Mouse (Mus musculus): ENCODE results near the gene Olfr430. TPM values are rescaled to one million over a fixed set of nuclear protein-coding genes. Genes with fewer than 3 reads are reported as not detected.
"Not testable (repeated sequence)": the region's sequence is repeated elsewhere in the genome, so short reads cannot be mapped to it uniquely, and the experiment has no call there.

Gene Olfr430
- not detected in 2 replicates for polyA plus RNA-seq (2015; fragmentation: Nextera tagmentation; extraction: Ambion mirVana)

DNA sequence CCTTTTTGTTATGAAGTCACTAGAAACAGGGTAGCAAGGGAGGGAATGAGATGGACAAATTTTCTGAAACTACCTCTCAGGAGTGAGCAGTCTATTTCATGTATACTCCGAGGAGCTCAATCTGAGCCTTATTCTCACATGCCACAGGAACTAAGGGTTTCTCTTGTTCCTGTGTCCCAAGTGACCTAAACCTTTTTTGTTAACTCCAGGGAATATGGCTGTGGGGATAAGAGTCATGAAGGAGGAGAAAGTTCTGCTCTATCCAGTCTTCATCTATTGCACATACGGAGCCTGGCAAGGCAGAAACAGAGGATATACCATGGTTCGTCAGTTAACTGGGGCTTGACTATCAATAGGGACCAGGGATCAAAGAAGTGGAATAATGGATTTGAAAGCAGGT lies at the start of gene Olfr430:
Olfr430 (plus strand) TSS at position 301 of the 400 bp plus-strand sequence.
- Histone ChIP-seq H3K36me3 (no peaks in the 10 kb centered on the region), H3K4me2 (no peak within 1 kb of the TSS), H3K4me1 (no peaks in the 10 kb centered on the region), H3K4me3 (no peak within 1 kb of the TSS), H3K27me3 (no peaks in the 10 kb centered on the region), H3K9ac (no peak within 1 kb of the TSS), H3K27ac (no peak within 1 kb of the TSS), H3K9me3 (no peaks in the 10 kb centered on the region)
- WGBS = 92% methylated on average over 3 of the region's 3 CpGs
- ATAC-seq (ENCODE audit: borderline replicate concordance, extremely low read depth, low FRiP score, low TSS enrichment) = no peak

DNA sequence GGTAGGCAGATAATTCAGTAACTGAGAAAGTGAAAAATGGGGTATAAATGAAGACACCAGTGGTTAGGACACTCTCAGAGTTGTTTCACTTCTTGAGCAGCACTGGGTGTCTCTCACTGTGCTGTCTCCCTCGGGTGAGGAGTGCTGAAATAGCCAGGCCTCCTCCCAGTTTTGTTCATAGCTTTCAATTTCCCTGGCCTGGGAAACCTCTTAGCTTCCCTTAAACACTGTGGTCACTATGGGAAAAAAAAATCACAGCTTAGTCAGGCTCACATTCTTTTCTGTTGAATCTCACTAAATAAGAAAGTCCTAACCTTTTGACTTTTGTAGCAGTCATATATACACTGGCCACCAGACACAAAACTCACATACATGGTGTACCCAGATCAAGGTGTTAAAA lies 34.7 kb upstream of the Olfr430 start, which contains the start of gene Ifi205:
Ifi205 (minus strand) TSS at position 113 of the 400 bp plus-strand sequence.
- Histone ChIP-seq H3K36me3 (no peaks in the 10 kb centered on the region), H3K4me2 (no peak within 1 kb of the TSS)
- 41% methylated on average over 1 of the region's 1 CpGs for WGBS

DNA sequence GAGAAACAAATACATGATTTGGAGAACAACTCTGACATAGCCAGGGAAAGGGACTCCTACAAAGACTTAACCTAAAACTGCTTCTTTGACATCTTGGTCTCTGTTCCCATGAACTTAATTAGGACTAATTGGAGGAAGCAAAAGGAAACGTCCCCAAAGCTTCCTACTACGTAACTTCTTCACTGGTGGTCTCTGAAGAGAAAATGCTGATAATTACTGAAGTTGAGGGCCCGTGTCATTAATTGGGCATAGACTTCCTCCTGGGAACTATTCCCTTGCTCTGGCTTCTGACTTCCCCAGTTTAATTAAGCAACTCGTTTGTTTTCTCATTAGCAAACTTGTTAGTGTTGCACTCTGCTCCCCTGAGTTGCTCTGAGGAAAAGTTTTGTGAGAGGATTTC lies 30.6 kb upstream of the Olfr430 start:
- 67% methylated on average over 4 of the region's 4 CpGs for WGBS
- no peak overlapping the region for H3K27ac ChIP-seq
- H3K9ac ChIP-seq = no peak overlapping the region
- 0 out of 2 replicates have a peak, but pooled peaks cover 2% of the 10 kb centered on the region for H3K4me1 ChIP-seq
- no peaks in the 10 kb centered on the region for H3K36me3 ChIP-seq
- H3K27me3 ChIP-seq = no peaks in the 10 kb centered on the region
- no peak overlapping the region for H3K4me2 ChIP-seq
- H3K9me3 ChIP-seq = no peaks in the 10 kb centered on the region
- ATAC-seq (ENCODE audit: borderline replicate concordance, extremely low read depth, low FRiP score, low TSS enrichment) = no peak
- H3K4me3 ChIP-seq = no peak overlapping the region

More for the DNA sequence above, 34.7 kb upstream of the Olfr430 start, which contains the start of gene Ifi205:
- H3K9me3 ChIP-seq = no peaks in the 10 kb centered on the region
- no peak within 1 kb of the TSS for H3K4me3 ChIP-seq
- H3K4me1 ChIP-seq = no peaks in the 10 kb centered on the region
- no peak for ATAC-seq (ENCODE audit: borderline replicate concordance, extremely low read depth, low FRiP score, low TSS enrichment)
- H3K27me3 ChIP-seq = no peaks in the 10 kb centered on the region
- H3K9ac ChIP-seq = no peak within 1 kb of the TSS
- no peak within 1 kb of the TSS for H3K27ac ChIP-seq

DNA sequence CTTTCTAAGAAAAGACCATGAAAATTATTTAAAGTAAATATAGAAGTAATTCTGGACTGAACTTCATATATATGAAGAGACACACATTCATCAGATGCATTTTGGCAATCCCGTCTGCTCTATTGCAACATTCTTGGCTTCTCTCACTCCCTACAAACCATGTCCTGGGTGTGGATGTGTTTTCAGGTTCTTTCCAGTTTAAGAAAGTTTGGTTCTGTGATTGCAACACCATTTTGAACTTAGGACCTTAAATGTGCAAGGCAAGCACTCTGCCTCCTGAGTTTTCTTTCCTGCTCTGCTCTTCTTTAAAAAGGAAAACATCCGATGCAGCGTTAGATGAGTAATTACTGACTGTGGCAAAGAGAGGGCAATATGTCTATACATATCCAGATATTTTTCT lies 27.9 kb upstream of the Olfr430 start:
- Histone ChIP-seq H3K27ac (no peak overlapping the region), H3K4me3 (no peak overlapping the region), H3K36me3 (no peaks in the 10 kb centered on the region), H3K9me3 (no peaks in the 10 kb centered on the region), H3K9ac (no peak overlapping the region), H3K4me1 (0 out of 2 replicates have a peak, but pooled peaks cover 2% of the 10 kb centered on the region), H3K27me3 (no peaks in the 10 kb centered on the region), H3K4me2 (no peak overlapping the region)
- ATAC-seq (ENCODE audit: borderline replicate concordance, extremely low read depth, low FRiP score, low TSS enrichment) = no peak; the same call in 1 of the 2 replicates
- 47% methylated on average over 3 of the region's 3 CpGs for WGBS

DNA sequence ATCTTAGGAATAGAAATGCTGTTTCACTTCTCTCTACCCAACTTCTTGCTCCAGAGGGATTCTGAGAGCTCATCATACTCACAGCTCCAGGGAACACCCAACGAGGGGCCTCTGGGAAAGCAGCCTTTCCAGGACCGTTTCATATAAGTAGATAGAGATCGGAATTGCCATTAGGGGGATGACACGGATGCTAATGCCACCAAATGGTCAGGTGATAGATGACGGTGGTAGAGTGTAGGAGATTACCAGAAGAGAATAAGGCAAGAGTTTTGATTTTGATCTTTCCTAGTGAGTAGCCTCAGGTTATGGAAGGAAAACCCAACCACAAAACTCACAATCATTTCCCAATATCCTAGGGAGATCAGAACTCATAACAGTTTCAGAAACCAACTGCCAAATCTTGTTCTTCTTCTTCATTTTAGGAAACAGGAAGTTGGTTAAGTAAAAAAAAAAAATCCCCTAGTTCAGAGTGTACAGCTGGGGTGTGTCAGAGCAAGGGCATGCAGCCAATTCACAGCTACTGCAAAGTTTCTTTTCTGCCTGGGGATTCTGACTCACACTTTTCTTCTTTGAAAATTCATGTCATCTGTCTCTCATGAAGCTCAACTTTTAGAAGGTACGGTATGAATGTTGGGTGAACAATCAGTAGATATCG lies 25.8 kb upstream of the Olfr430 start, which contains the start of gene Olfr433:
Olfr433 (plus strand) TSS at position 183 of the 655 bp plus-strand sequence.
- H3K27ac ChIP-seq = 0 out of 2 replicates have a peak within 1 kb of the TSS, but pooled peaks have one; percentile 4
- 61% methylated on average over 7 of the region's 7 CpGs for WGBS
- ATAC-seq (ENCODE audit: borderline replicate concordance, extremely low read depth, low FRiP score, low TSS enrichment) = peak; percentile 59; the same call in 1 of the 2 replicates

DNA sequence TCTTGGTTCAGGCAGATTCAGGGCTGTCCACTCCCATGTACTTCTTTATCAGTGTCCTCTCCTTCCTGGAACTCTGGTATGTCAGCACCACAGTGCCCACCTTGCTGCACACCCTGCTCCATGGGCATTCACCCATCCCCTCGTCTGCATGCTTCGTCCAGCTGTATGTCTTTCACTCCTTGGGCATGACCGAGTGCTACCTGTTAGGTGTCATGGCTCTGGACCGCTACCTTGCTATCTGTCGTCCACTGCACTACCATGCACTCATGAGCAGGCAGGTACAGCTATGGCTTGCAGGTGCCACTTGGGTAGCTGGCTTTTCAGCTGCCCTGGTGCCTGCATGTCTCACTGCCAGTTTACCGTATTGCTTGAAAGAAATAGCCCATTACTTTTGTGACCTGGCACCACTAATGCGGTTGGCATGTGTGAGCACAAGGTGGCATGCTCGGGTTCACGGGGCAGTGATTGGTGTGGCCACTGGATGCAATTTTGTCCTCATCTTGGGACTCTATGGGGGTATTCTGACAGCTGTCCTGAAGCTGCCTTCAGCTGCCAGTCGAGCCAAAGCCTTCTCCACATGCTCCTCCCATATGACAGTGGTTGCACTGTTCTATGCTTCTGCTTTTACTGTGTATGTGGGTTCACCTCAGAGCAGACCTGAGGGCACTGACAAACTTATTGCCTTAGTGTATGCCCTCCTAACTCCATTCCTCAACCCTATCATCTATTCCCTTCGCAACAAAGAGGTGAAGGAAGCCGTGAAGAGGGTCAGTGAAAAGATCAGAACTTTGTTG lies 24.1 kb upstream of the Olfr430 start:
- H3K4me2 ChIP-seq; H3K4me3 ChIP-seq; H3K36me3 ChIP-seq; ATAC-seq (ENCODE audit: borderline replicate concordance, extremely low read depth, low FRiP score, low TSS enrichment); H3K27ac ChIP-seq; H3K9ac ChIP-seq; H3K9me3 ChIP-seq; H3K4me1 ChIP-seq; H3K27me3 ChIP-seq: not testable (repeated sequence)
- whole genome bisulfite sequencing = 89% methylated on average over 12 of the region's 12 CpGs

More for the DNA sequence above, 25.8 kb upstream of the Olfr430 start, which contains the start of gene Olfr433:
- H3K4me1 ChIP-seq = 0 out of 2 replicates have a peak, but pooled peaks cover 2% of the 10 kb centered on the region
- no peaks in the 10 kb centered on the region for H3K36me3 ChIP-seq
- no peaks in the 10 kb centered on the region for H3K27me3 ChIP-seq
- H3K4me3 ChIP-seq = no peak within 1 kb of the TSS
- no peak within 1 kb of the TSS for H3K4me2 ChIP-seq
- no peaks in the 10 kb centered on the region for H3K9me3 ChIP-seq
- no peak within 1 kb of the TSS for H3K9ac ChIP-seq

DNA sequence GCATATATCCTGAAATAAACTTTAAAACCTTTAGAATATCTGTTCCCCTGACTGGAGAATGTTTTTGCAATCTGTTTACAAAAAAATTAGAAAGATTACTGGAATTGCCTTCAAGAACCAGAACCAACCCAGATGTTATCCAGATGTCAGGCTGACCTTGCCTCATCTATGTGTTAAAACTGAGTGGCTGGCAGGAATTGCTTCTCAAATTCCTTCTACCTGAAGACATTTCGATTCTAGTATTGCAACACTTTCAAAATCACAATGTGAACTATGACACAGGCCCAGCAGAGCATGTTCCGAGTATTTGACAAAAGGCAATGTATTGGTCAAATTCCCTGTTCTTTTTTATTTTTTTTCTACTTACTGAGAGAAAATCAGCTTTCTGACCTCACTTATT lies 22.0 kb upstream of the Olfr430 start:
- H3K4me1 ChIP-seq = 0 out of 2 replicates have a peak, but pooled peaks cover 2% of the 10 kb centered on the region
- ATAC-seq (ENCODE audit: borderline replicate concordance, extremely low read depth, low FRiP score, low TSS enrichment) = no peak
- no peak overlapping the region for H3K27ac ChIP-seq
- H3K4me3 ChIP-seq = no peak overlapping the region
- no peak overlapping the region for H3K4me2 ChIP-seq
- H3K9me3 ChIP-seq = no peaks in the 10 kb centered on the region
- no peak overlapping the region for H3K9ac ChIP-seq
- WGBS = 54% methylated on average over 2 of the region's 2 CpGs
- no peaks in the 10 kb centered on the region for H3K27me3 ChIP-seq
- no peaks in the 10 kb centered on the region for H3K36me3 ChIP-seq

DNA sequence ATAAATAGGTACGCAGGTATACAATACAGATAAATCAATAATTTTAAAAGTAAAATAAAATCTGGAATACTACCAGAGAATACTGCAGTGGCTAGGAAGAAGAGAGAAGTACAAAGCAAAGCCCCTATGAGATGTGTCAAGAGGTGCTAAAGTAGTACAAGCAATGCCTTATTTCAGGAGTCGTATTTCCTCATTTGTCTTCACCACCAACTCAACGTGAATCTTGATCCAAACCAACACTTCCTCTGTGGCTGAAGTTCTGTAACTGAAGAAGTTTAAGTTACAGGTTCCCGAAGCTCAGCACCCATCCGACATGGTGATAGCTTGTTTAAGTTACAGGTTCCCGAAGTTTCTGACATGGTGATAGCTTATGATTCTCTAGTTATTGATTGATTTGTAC lies 18.2 kb upstream of the Olfr430 start:
- H3K36me3 ChIP-seq; ATAC-seq (ENCODE audit: borderline replicate concordance, extremely low read depth, low FRiP score, low TSS enrichment): not testable (repeated sequence)
- WGBS = 67% methylated on average over 6 of the region's 6 CpGs

DNA sequence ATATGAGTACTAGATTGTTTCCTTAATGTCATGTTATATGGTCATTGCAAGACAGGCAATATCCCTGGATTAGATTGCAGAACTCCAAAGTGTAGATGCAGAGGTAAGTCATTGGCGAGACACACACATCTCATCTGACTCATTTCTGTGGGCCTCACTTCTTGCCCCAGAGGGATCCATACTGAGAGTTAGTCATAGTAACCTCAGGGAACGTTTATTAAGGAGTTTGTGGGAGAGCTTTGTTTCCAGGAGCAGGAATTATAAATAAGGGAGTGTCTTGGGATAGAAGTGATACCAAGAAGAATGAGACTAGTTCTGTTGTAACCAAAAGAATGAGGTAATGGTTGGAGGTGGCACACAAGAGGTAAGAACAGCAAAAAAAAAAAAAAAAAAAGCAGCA lies 17.5 kb upstream of the Olfr430 start, which contains the start of gene Olfr432:
Olfr432 (plus strand) TSS at position 313 of the 400 bp plus-strand sequence.
- no peak within 1 kb of the TSS for H3K4me3 ChIP-seq
- 64% methylated on average over 2 of the region's 2 CpGs for WGBS
- H3K9ac ChIP-seq = no peak within 1 kb of the TSS
- H3K4me1 ChIP-seq = no peaks in the 10 kb centered on the region
- H3K9me3 ChIP-seq = no peaks in the 10 kb centered on the region
- H3K27me3 ChIP-seq = no peaks in the 10 kb centered on the region
- H3K4me2 ChIP-seq = no peak within 1 kb of the TSS
- H3K36me3 ChIP-seq = no peaks in the 10 kb centered on the region
- no peak within 1 kb of the TSS for H3K27ac ChIP-seq
- no peak for ATAC-seq (ENCODE audit: borderline replicate concordance, extremely low read depth, low FRiP score, low TSS enrichment)

More for the DNA sequence above, 18.2 kb upstream of the Olfr430 start:
- H3K4me1 ChIP-seq, H3K4me3 ChIP-seq, H3K4me2 ChIP-seq, H3K9ac ChIP-seq, H3K27me3 ChIP-seq, H3K9me3 ChIP-seq, H3K27ac ChIP-seq: not testable (repeated sequence)

DNA sequence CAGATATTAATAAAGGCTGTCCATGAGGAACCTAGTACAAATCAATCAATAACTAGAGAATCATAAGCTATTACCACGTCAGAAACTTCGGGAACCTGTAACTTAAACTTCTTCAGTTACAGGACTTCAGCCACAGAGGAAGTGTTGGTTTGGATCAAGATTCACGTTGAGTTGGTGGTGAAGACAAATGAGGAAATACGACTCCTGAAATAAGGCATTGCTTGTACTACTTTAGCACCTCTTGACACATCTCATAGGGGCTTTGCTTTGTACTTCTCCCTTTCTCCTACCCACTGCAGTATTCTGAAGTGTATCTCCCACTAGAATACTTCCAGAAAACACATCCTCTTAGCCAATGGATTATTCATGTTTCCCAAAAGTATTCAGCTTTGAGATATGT lies 17.0 kb upstream of the Olfr430 start:
- not testable (repeated sequence) for ATAC-seq (ENCODE audit: borderline replicate concordance, extremely low read depth, low FRiP score, low TSS enrichment); H3K4me2 ChIP-seq
- WGBS = 56% methylated on average over 4 of the region's 4 CpGs

DNA sequence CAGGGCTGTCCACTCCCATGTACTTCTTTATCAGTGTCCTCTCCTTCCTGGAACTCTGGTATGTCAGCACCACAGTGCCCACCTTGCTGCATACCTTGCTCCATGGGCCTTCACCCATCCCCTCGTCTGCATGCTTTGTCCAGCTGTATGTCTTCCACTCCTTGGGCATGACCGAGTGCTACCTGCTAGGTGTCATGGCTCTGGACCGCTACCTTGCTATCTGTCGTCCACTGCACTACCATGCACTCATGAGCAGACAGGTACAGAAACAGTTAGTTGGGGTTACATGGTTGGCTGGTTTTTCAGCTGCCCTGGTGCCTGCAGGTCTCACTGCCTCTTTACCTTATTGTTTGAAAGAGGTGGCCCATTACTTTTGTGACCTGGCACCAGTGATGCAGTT lies 15.9 kb upstream of the Olfr430 start:
- Histone ChIP-seq H3K4me3 (no peak overlapping the region), H3K27me3 (no peaks in the 10 kb centered on the region), H3K9me3 (no peaks in the 10 kb centered on the region), H3K27ac (no peak overlapping the region), H3K4me1 (no peaks in the 10 kb centered on the region), H3K36me3 (no peaks in the 10 kb centered on the region), H3K9ac (no peak overlapping the region), H3K4me2 (no peak overlapping the region)
- 70% methylated on average over 4 of the region's 4 CpGs for WGBS
- ATAC-seq (ENCODE audit: borderline replicate concordance, extremely low read depth, low FRiP score, low TSS enrichment) = no peak; the same call in 1 of the 2 replicates

More for the DNA sequence above, 17.0 kb upstream of the Olfr430 start:
- not testable (repeated sequence) for H3K27me3 ChIP-seq, H3K9ac ChIP-seq, H3K27ac ChIP-seq, H3K4me1 ChIP-seq, H3K9me3 ChIP-seq, H3K4me3 ChIP-seq, H3K36me3 ChIP-seq

DNA sequence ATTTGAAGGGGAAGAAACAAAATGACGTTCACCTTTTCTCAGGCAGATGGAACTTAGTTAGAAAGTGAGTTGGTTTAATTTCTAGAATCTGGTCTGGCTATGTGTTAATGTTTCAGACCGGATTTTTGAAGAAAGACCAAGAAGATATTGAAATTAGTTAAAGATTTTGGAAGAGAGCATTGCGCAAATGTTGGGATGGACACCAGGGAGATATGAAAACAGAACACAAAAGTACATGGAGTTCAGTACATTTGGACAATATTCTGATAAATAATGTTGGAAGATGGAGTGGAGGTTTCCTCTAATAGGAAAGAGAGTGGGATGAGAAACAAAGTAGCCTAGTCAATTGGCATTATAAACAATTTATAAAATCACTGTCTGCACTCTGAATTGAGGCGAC lies 14.9 kb upstream of the Olfr430 start:
- Histone ChIP-seq H3K9me3 (no peaks in the 10 kb centered on the region), H3K4me2 (no peak overlapping the region), H3K36me3 (no peaks in the 10 kb centered on the region), H3K27ac (no peak overlapping the region), H3K4me1 (no peaks in the 10 kb centered on the region), H3K4me3 (no peak overlapping the region), H3K9ac (no peak overlapping the region), H3K27me3 (no peaks in the 10 kb centered on the region)
- ATAC-seq (ENCODE audit: borderline replicate concordance, extremely low read depth, low FRiP score, low TSS enrichment) = no peak
- WGBS = 76% methylated on average over 4 of the region's 4 CpGs
